Mouse (Mus musculus) cerebellum, postnatal 36 days (tissue): ENCODE data around the gene Rpl27a.

ENCODE experiments used
- DNase-seq, 2 experiments: peaks; one replicate each; pipeline ENCODE4 v3.0.0; 2021 to 2022; ENCODE audit warnings: mixed read lengths in 2 of 2

Rpl27a gene

GRCm38 (mm10) chr7:109518838-109519696 lies at the start of gene Rpl27a:
Gene Rpl27a, plus strand, starts transcription at chr7:109519147.
- DNase-seq = peak; percentile 97 to 99

DNA sequence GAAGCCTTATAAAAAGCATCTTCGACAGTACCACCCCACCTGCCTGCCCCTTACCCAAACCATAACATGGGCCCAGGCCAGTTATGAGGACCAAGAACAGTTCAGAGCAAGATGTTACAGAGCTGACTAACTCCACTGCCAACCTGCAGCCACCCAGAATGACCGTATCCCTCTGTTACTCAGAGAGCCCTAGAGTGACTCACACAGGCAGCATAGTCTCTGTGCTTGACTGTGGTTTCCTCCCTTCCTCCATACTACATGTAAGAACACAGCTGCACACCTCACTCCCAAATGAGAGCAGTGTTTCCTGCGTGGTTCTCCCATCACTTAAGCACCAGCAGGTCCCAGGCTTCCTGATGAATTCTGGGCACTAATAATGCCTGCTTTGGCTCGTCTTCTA lies 48.2 kb upstream of the Rpl27a start:
- DNase-seq = no peak

GRCm38 (mm10) chr7:109477926-109478325 lies 41.0 kb upstream of the Rpl27a start:
- DNase-seq = no peak

GRCm38 (mm10) chr7:109480765-109481197 lies 38.2 kb upstream of the Rpl27a start:
- peak in 1 of 2 experiments; percentile 8 for DNase-seq

DNA sequence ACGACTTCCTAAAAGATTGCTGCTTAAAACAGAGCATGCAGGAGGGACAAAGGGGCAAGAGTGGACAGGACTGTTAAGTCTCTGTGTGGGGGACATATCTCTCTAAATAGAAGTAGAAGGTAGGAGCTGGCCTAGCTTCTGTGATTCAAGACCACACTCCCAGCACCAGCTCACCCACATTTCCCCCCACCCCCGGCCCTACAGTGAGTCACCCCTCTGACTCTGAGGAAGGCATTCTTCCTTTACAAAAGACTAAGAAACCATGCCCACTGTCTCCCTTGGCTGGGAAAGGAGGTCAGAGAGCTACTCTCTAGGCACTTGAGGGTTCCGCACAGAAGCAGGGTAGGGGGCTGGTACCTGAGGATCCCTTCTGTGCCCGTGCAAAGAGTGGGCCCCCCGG lies 34.7 kb upstream of the Rpl27a start:
- no peak for DNase-seq

GRCm38 (mm10) chr7:109492616-109493318 lies 26.2 kb upstream of the Rpl27a start:
- peak; percentile 13 to 19 for DNase-seq

GRCm38 (mm10) chr7:109493319-109494316 lies 25.3 kb upstream of the Rpl27a start:
- peak; percentile 36 to 67 for DNase-seq

DNA sequence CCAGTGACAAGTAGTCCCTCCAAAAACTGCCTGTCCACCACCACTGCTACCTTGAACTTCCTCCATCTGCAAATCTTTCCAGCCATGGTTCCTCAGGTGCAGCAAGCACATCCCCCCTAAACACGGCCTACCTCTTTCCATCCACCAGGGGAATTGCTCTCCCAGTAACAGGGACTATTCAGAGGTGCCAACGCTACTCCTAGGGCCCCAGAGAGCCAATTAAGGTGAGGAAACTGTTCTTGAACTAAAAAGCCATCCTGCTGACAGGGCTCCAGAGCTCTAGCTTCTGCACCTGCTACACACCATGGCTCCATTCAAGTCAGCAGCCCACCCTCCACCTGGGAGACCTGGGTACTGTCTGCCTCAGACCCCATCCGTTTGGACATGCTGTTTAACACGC lies 21.4 kb upstream of the Rpl27a start:
- no peak for DNase-seq

- DNase-seq = no peak
These were observed 11.8 kb upstream of the Rpl27a start for GRCm38 (mm10) chr7:109507119-109507518.

- DNase-seq = no peak
These were observed 11.4 kb upstream of the Rpl27a start for GRCm38 (mm10) chr7:109507572-109507971.

DNA sequence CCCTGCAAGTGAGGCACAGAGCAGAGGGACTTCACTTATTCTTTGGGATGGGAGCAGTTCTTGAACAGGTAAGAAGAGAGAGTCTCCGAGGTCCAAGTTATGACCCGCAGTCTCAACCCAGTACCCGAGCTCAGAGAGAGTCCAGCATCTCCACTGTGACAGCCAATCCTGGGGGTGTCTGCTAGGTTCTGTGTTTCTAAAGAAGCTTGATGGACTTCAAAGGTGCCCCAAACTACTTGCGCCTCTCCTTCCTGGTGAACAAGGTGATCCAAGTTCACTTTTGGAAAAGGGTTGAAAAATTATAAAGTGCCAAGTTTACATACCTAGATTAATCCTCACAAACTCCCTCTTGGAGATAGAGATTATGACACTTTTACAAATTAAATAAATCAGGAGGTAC lies 10.9 kb upstream of the Rpl27a start, which contains the start of gene Trim66:
Gene Trim66 (minus strand): TSS at position 101 of the 400 bp plus-strand sequence.
- DNase-seq = no peak

- no peak for DNase-seq
These were observed 8.1 kb upstream of the Rpl27a start for GRCm38 (mm10) chr7:109510799-109511198.

- DNase-seq = no peak
These were observed 7.1 kb upstream of the Rpl27a start for GRCm38 (mm10) chr7:109511838-109512237.

DNA sequence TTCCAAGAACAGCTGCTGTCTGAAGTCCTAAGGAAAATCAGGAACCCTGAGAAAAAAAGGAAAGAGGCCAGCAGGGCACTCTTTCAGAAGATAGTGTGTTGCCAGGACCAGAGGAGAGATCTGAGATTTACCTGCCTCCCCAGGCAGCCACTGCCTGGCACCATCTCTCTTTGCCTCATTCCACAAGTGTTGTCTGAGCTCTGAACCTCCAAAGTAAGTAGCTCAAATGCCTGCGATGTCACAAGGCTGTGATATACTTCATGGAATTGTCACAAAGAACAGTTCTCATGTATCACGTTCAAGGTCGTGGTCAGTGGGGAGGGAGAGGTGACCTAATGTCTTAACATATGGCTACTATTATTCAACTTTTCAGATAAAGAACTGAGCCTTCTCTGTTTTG lies 2.4 kb upstream of the Rpl27a start:
- no peak for DNase-seq

DNA sequence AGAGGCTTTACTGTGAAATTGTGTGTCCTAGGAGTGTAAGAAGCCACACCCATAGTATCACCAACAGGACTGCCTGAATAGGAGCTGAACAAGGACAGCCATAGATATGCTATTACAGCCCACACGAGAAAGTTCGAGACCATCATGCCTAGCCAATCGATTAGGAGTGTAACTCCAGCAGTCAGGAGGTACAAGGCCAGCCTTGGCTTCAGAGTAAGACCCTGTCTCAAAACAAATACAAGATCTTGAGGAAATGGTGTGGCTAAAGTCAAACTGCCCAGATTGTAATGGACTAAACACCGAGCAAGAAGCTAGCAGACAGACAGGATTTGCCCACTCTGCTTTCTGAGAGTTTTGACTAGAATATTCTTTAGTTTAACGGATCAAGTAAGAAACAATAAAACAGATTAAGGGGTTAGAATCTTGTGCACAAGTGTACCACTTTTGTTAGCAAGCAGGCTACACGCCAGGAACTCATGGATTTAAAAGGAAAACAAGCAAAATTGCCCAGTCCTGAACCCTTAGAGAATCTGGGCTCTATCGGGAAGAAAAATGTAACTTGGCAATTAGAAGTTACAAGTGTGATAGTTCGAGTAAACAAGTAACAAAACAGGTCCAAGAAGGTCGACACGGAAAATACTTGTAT lies 788 bp upstream of the Rpl27a start:
- DNase-seq = no peak

GRCm38 (mm10) chr7:109519936-109520335 lies 989 bp downstream of the Rpl27a start:
- no peak for DNase-seq

DNA sequence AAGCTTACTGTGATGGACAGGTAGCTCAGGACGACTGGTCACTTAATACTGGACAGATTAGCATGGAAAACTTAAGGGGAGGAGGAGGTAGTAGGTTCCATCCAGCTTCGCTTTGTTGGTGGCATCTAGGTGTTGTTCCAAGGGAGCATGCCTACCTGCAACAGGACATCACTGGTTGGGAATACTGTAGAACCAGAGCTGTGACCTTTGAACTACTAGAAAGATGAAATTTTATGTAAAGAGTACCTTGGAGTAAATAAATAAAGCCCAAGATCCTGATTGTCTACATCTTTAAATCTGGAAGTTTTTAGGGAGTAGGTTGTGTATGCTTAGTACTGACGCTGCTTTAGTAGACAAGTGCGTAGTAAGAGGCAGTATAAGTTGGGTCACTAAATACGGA lies 3.1 kb downstream of the Rpl27a start:
- DNase-seq = no peak

- DNase-seq = no peak
These were observed 4.4 kb downstream of the Rpl27a start for GRCm38 (mm10) chr7:109523304-109523703.

GRCm38 (mm10) chr7:109523741-109524441 lies 4.9 kb downstream of the Rpl27a start:
- DNase-seq = peak; percentile 43 to 46

GRCm38 (mm10) chr7:109524442-109524744 lies 5.4 kb downstream of the Rpl27a start:
- DNase-seq = no peak

GRCm38 (mm10) chr7:109524763-109525162 lies 5.8 kb downstream of the Rpl27a start:
- no peak for DNase-seq
